Mouse (Mus musculus) embryonic facial prominence, embryonic 14.5 days (tissue): ENCODE measurements around the gene Parm1. TPM values are rescaled to one million over a fixed set of nuclear protein-coding genes. Genes with fewer than 3 reads are reported as not detected.

Experiments
- ATAC-seq: fragments of 200-750 bp; cut with Nextera tagmentation; 2 replicates; pipeline ENCODE4 v1.8.0; 2017; ENCODE audit warnings: low read depth, moderate number of reproducible peaks, moderate TSS enrichment
- DNase-seq: peaks from one replicate; pipeline ENCODE4 v3.0.0-alpha.2; 2015; ENCODE audit warnings: low spot score
- H3K27ac ChIP-seq: fragments of 300-500 bp; sonication (generic); replicated peaks from 2 replicates; pipeline ENCODE4 v1.5.1; 2014; ENCODE audit warnings: low read depth, mild to moderate bottlenecking, low read length, moderate library complexity
- H3K27me3 ChIP-seq: fragments of 300-500 bp; sonication (generic); replicated peaks from 2 replicates; pipeline ENCODE4 v1.6.1; 2014; ENCODE audit warnings: low read length; ENCODE audit not compliant: control insufficient read depth, insufficient read depth
- H3K36me3 ChIP-seq: fragments of 300-500 bp; sonication (generic); 2 replicates; pipeline ENCODE4 v1.6.1; 2014; ENCODE audit warnings: low read length, mixed read lengths; ENCODE audit not compliant: control insufficient read depth, insufficient read depth
- H3K4me1 ChIP-seq: fragments of 300-500 bp; sonication (generic); 2 replicates; pipeline ENCODE4 v1.6.1; 2014; ENCODE audit warnings: antibody characterized with exemption, low read length; ENCODE audit not compliant: control insufficient read depth, insufficient read depth
- H3K4me2 ChIP-seq: fragments of 300-500 bp; sonication (generic); 2 replicates; pipeline ENCODE4 v1.6.1; 2014; ENCODE audit warnings: low read depth, mild to moderate bottlenecking, low read length, moderate library complexity, mixed read lengths
- H3K4me3 ChIP-seq: fragments of 300-500 bp; sonication (generic); 2 replicates; pipeline ENCODE4 v1.5.1; 2014; ENCODE audit warnings: low read depth, mild to moderate bottlenecking, low read length
- H3K9ac ChIP-seq: fragments of 300-500 bp; sonication (generic); 2 replicates; pipeline ENCODE4 v1.6.1; 2014; ENCODE audit warnings: low read depth, mild to moderate bottlenecking, low read length, moderate library complexity, mixed read lengths
- H3K9me3 ChIP-seq: fragments of 300-500 bp; sonication (generic); 2 replicates; pipeline ENCODE4 v1.6.1; 2016; ENCODE audit warnings: low read length; ENCODE audit not compliant: control insufficient read depth
- WGBS: fragments of 180-500 bp; shearing (Covaris S2); extraction: QIAGEN DNeasy Blood & Tissue Kit; methylation state at CpG from one replicate; pipeline ENCODE4 v1.1.7; 2014; 5-methylcytosine and 5-hydroxymethylcytosine counted together
- polyA plus RNA-seq: library from polyadenylated mRNA; unstranded; fragments of >200 nt; fragmentation: Nextera tagmentation; extraction: Ambion mirVana; gene quantifications from 2 replicates; pipeline ENCODE4 v1.2.1, GENCODE M21; 2014

Parm1 gene
- 25.6 and 27.6 TPM in 2 replicates for polyA plus RNA-seq

DNA sequence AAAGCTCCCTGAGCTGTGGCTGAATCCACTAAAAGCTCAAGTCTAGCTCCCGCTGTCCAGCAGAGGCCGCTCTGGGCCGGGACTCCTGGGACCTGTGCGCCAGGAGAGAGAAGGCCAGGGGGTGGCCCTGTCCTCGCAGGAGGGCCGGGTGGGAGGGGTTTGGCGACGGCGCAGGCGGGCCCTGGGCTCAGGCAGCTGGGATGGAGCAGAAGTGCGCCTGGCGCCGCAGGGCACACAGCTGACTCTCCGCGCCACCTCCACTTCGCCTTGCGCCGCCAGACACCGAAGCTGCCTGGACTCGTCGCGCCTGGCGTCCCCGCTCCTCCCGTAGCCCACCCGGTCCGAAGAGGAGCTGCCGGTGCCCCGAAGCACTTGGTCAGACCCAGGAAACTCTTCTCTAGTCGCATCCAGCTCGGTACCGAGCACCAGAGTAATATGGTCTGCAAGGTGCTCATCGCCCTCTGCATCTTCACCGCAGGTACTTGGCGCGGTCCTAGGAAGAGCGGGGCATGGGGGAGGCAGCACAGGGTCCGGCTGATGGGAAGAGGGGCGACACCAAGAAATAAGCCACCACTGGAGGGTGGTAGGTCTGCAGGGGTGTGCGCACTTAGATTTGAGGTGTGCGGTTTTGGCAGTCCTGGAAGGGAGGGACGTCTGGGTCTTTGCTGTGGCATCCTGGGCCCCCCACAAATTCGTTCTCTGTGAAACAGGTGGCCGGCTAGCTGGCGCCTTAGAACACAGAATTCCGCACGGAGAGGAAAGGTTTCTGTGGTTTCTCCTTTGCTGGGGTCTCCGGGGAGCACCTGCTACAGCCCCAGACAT, at the start of gene Parm1:
TSS of gene Parm1 (plus strand) at position 136 of the 822 bp plus-strand sequence.
- no peaks in the 10 kb centered on the region for H3K36me3 ChIP-seq

GRCm38 (mm10) chr5:91475241-91475640, 42.2 kb upstream of the Parm1 start:
- H3K4me2 ChIP-seq = no peak overlapping the region
- WGBS = 89% methylated on average over 7 of the region's 7 CpGs
- no peaks in the 10 kb centered on the region for H3K9me3 ChIP-seq
- no peak for ATAC-seq
- no peak overlapping the region for H3K27ac ChIP-seq
- H3K9ac ChIP-seq = no peak overlapping the region
- H3K36me3 ChIP-seq = no peaks in the 10 kb centered on the region
- no peak for DNase-seq
- H3K4me1 ChIP-seq = no peaks in the 10 kb centered on the region
- no peak overlapping the region for H3K4me3 ChIP-seq
- no peaks in the 10 kb centered on the region for H3K27me3 ChIP-seq

More for the DNA sequence above, at the start of gene Parm1:
- H3K4me1 ChIP-seq = peaks cover 20% of the 10 kb centered on the region
- peaks cover 10% of the 10 kb centered on the region; the same call in 1 of the 2 replicates for H3K27me3 ChIP-seq
- peak within 1 kb of the TSS; percentile 62 for H3K4me3 ChIP-seq
- peak; percentile 99 for ATAC-seq
- peak; percentile 94 for DNase-seq
- H3K4me2 ChIP-seq = peak within 1 kb of the TSS; percentile 93
- H3K27ac ChIP-seq = no peak within 1 kb of the TSS
- WGBS = 1% methylated on average over 24 of the region's 48 CpGs
- no peaks in the 10 kb centered on the region for H3K9me3 ChIP-seq
- peak within 1 kb of the TSS; percentile 67 for H3K9ac ChIP-seq

- ATAC-seq (peak; percentile 68), DNase-seq (peak; percentile 71)
- 76% methylated on average over 7 of the region's 7 CpGs for WGBS
- H3K9ac ChIP-seq = no peak overlapping the region
- no peaks in the 10 kb centered on the region for H3K4me1 ChIP-seq
- no peaks in the 10 kb centered on the region for H3K27me3 ChIP-seq
- H3K9me3 ChIP-seq = no peaks in the 10 kb centered on the region
- H3K4me2 ChIP-seq = no peak overlapping the region
- no peaks in the 10 kb centered on the region for H3K36me3 ChIP-seq
- no peak overlapping the region for H3K27ac ChIP-seq
- H3K4me3 ChIP-seq = no peak overlapping the region
Observed at GRCm38 (mm10) chr5:91476863-91477262, 40.6 kb upstream of the Parm1 start.

- no peak overlapping the region for H3K4me3 ChIP-seq
- H3K9ac ChIP-seq = no peak overlapping the region
- H3K36me3 ChIP-seq = no peaks in the 10 kb centered on the region
- H3K9me3 ChIP-seq = no peaks in the 10 kb centered on the region
- H3K4me2 ChIP-seq = no peak overlapping the region
- WGBS = 89% methylated on average over 4 of the region's 4 CpGs
- no peak overlapping the region for H3K27ac ChIP-seq
- DNase-seq (no peak), ATAC-seq (no peak)
- H3K27me3 ChIP-seq = no peaks in the 10 kb centered on the region
- H3K4me1 ChIP-seq = no peaks in the 10 kb centered on the region
Observed at GRCm38 (mm10) chr5:91478673-91479072, 38.7 kb upstream of the Parm1 start.

DNA sequence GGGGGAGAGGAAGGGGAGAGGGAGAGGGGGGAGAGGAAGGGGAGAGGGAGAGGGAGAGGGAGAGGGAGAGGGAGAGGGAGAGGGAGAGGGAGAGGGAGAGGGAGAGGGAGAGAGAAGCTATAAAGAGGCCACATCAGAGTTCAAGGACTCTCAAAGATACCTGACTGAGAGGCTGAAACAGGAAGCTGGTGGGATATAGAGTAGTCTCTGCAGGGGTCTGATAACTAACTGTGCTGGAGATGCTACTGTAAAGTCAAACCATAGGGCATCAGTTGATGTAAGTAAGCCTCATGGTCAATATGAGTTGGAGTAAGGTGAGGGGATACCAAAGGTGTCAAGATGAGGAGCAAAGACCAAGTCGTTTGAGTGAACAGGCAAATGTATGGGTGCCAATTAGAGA, 37.3 kb upstream of the Parm1 start:
- Histone ChIP-seq H3K27me3 (no peaks in the 10 kb centered on the region), H3K36me3 (no peaks in the 10 kb centered on the region), H3K9me3 (no peaks in the 10 kb centered on the region), H3K9ac (no peak overlapping the region), H3K4me1 (no peaks in the 10 kb centered on the region), H3K4me2 (no peak overlapping the region), H3K4me3 (no peak overlapping the region), H3K27ac (no peak overlapping the region)
- ATAC-seq (no peak), DNase-seq (no peak)
- WGBS = 80% methylated on average over 1 of the region's 1 CpGs

DNA sequence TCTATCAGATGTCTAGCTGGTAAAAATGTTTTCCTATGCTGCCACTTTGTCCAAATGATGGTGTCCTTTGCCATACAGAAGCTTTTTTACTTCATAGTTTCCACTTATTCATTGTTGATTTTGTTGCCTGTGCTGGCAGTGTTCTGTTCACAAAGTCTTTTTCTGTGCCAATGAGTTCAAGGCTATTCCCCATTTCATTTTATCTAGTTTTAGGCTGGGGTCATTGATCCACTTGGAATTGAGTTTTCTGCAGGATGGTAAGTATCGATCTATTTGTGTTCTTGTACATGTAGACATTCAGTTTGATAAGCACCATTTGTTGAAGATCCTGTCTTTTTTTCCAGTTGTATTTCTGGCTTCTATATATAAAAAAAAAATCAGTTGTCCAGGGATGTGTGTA, 33.1 kb upstream of the Parm1 start:
- H3K4me1 ChIP-seq = no peaks in the 10 kb centered on the region
- H3K4me3 ChIP-seq = no peak overlapping the region
- H3K27ac ChIP-seq = no peak overlapping the region
- DNase-seq = no peak
- H3K27me3 ChIP-seq = no peaks in the 10 kb centered on the region
- H3K9ac ChIP-seq = no peak overlapping the region
- 95% methylated on average over 1 of the region's 1 CpGs for WGBS
- H3K36me3 ChIP-seq = no peaks in the 10 kb centered on the region
- no peak overlapping the region for H3K4me2 ChIP-seq
- ATAC-seq = no peak
- no peaks in the 10 kb centered on the region for H3K9me3 ChIP-seq

DNA sequence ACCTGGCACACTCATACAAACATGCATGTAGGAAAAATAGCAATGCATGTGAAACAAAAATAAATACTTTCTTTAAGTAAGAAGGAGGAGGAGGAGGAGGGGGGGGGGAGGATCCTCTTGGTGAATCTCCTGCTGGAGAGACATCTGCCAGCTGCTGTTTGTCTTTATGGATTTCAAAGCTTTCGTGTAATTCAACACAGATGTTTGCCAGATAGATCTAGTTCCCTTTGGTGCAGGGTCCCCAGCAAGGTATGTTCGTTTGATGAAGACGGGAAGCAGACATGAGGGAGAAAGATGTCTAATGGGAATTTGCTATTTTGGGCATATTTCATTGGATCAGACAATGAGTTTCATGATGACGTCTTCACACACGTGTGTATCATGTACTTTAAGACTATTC, 23.0 kb upstream of the Parm1 start:
- Histone ChIP-seq H3K4me2 (no peak overlapping the region), H3K27ac (no peak overlapping the region), H3K36me3 (no peaks in the 10 kb centered on the region), H3K4me1 (no peaks in the 10 kb centered on the region), H3K9ac (no peak overlapping the region), H3K4me3 (no peak overlapping the region), H3K9me3 (0 out of 2 replicates have a peak, but pooled peaks cover 8% of the 10 kb centered on the region), H3K27me3 (no peaks in the 10 kb centered on the region)
- DNase-seq (peak; percentile 43), ATAC-seq (no peak)
- WGBS = 22% methylated on average over 5 of the region's 5 CpGs

DNA sequence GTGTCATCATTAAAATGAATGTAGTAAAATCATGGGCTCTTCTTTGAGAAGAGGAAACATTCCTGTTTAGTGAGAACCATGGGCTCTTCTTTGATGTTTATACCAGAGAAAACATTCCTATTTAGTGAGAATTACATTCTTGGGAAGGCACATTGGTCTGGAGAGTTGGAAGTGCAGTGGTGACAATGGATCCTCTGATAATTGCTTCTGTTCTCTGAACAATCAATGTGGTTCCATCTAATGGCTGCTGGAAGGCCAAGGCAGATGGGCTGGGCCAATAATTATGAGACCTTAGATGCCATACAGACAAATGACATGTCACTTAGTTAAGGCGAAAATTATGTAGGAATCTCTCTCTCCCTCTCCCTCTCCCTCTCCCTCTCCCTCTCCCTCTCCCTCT, 16.1 kb upstream of the Parm1 start:
- WGBS = 50% methylated on average over 1 of the region's 1 CpGs
- H3K27ac ChIP-seq = no peak overlapping the region
- H3K4me2 ChIP-seq = no peak overlapping the region
- 0 out of 2 replicates have a peak, but pooled peaks cover 8% of the 10 kb centered on the region for H3K9me3 ChIP-seq
- no peak for ATAC-seq
- H3K36me3 ChIP-seq = no peaks in the 10 kb centered on the region
- no peaks in the 10 kb centered on the region for H3K4me1 ChIP-seq
- no peak for DNase-seq
- no peak overlapping the region for H3K9ac ChIP-seq
- no peaks in the 10 kb centered on the region for H3K27me3 ChIP-seq
- H3K4me3 ChIP-seq = no peak overlapping the region

GRCm38 (mm10) chr5:91502366-91502765, 15.0 kb upstream of the Parm1 start:
- Histone ChIP-seq H3K9me3 (0 out of 2 replicates have a peak, but pooled peaks cover 5% of the 10 kb centered on the region), H3K27me3 (no peaks in the 10 kb centered on the region), H3K4me3 (no peak overlapping the region), H3K9ac (no peak overlapping the region), H3K27ac (no peak overlapping the region), H3K4me2 (no peak overlapping the region), H3K4me1 (no peaks in the 10 kb centered on the region), H3K36me3 (no peaks in the 10 kb centered on the region)
- WGBS = 87% methylated on average over 2 of the region's 2 CpGs
- DNase-seq (no peak), ATAC-seq (no peak)
